Mouse (Mus musculus) kidney, adult 2 months (tissue): ENCODE measurements around the gene Gm20696.

ENCODE experiments used
- CTCF ChIP-seq: fragments of 200-500 bp; conservative IDR thresholded peaks from 2 replicates; pipeline ENCODE4 v1.5.1; 2011; ENCODE audit warnings: low read depth, mild to moderate bottlenecking, control low read depth, low read length, moderate library complexity, mixed read lengths; ENCODE audit not compliant: insufficient read depth, insufficient read length
- POLR2A ChIP-seq: fragments of 200-500 bp; IDR thresholded peaks from one replicate; pipeline ENCODE4 v1.6.1; 2011; ENCODE audit warnings: low read depth, low read length, control low read depth

- TF ChIP-seq CTCF (no peak), POLR2A (no peak)
These were observed 120.2 kb downstream of the Gm20696 start for GRCm38 (mm10) chr6:99546416-99546815.
